In genomic region chr5:52993490-52994282, GRCm38 (mm10) we compare ENCODE assay signal across 19 mouse cellular contexts. TPM values are rescaled to one million over a fixed set of nuclear protein-coding genes. Genes with fewer than 3 reads are reported as not detected.
DNase-seq lines count a peak whose midpoint lies in the region; ATAC-seq and TF ChIP-seq lines count a peak whose summit lies in the region.
"Had no signal": no experiment of that assay in that cellular context is flagged by ENCODE, and none has a peak within 500 bp of the region (broad histone marks: within the 10 kb centered on the region; RNA-seq: fewer than 3 reads in every experiment).

No protein-coding gene starts in this region.

- H3K36me3 ChIP-seq in intestine, embryonic 16.5 days (ENCODE audit: control insufficient read depth, insufficient read depth, low read length), result no peaks in the 10 kb centered on the region
- H3K36me3 ChIP-seq in lung, embryonic 16.5 days (ENCODE audit: control insufficient read depth, insufficient read depth, low read length), result no peaks in the 10 kb centered on the region
- H3K36me3 ChIP-seq in small intestine, adult 2 months (ENCODE audit: control insufficient read depth, insufficient read depth, low read length), result no peaks in the 10 kb centered on the region
- H3K36me3 ChIP-seq: heart, embryonic 13.5 days; hindbrain, embryonic 13.5 days; limb, embryonic 13.5 days had no signal

- 0 out of 2 replicates have a peak, but pooled peaks cover 2% of the 10 kb centered on the region for H3K4me1 ChIP-seq in cerebellum, adult 2 months (ENCODE audit: control insufficient read depth, insufficient read depth, low read length)
- 0 out of 2 replicates have a peak, but pooled peaks cover 3% of the 10 kb centered on the region for H3K4me1 ChIP-seq in intestine, embryonic 16.5 days (ENCODE audit: control insufficient read depth, insufficient read depth, low read length)
- no peaks in the 10 kb centered on the region for H3K4me1 ChIP-seq in lung, embryonic 16.5 days (replicated peaks; ENCODE audit: control insufficient read depth, insufficient read depth, low read length)
- peaks cover 25% of the 10 kb centered on the region for H3K4me1 ChIP-seq in small intestine, adult 2 months (ENCODE audit: control insufficient read depth, insufficient read depth, insufficient read length, low read length)
- H3K4me1 ChIP-seq: limb, embryonic 13.5 days had no signal

- 85% methylated on average over 12 of the region's 12 CpGs for WGBS in cerebellum, adult 2 months
- 78% methylated on average over 12 of the region's 12 CpGs for WGBS in intestine, embryonic 16.5 days
- WGBS in lung, embryonic 16.5 days, result 51% methylated on average over 12 of the region's 12 CpGs
- WGBS in small intestine, adult 2 months, result 57% methylated on average over 12 of the region's 12 CpGs

- TF ChIP-seq POLR2A in cerebellum, adult 2 months (IDR thresholded peaks at IDR 0.05; ENCODE audit: borderline replicate concordance, insufficient read depth, low read length), result no peak
- no peak for TF ChIP-seq POLR2A in small intestine, adult 2 months (IDR thresholded peaks at IDR 0.05; ENCODE audit: low read depth, low read length)

- no peak for ATAC-seq in intestine, embryonic 16.5 days
- ATAC-seq in lung, embryonic 16.5 days (ENCODE audit: low read depth), result peak; percentile 56
- ATAC-seq: forebrain, postnatal 0 days; inflammation-experienced regulatory T-cells, adult 6 months; midbrain, embryonic 16.5 days had no signal

- H3K9ac ChIP-seq in intestine, embryonic 16.5 days (ENCODE audit: low read depth, low read length), result peak overlapping the region; percentile 38; the same call in 1 of the 2 replicates
- H3K9ac ChIP-seq in lung, embryonic 16.5 days (ENCODE audit: low read length), result no peak overlapping the region
- H3K9ac ChIP-seq: forebrain, postnatal 0 days; heart, embryonic 13.5 days; hindbrain, embryonic 13.5 days; limb, embryonic 13.5 days had no signal

- TF ChIP-seq CTCF in cerebellum, adult 2 months (IDR thresholded peaks at IDR 0.05; ENCODE audit: borderline replicate concordance, insufficient read depth, low read depth, low read length), result no peak
- TF ChIP-seq CTCF in small intestine, adult 2 months (IDR thresholded peaks at IDR 0.05; ENCODE audit: extremely low read depth, insufficient read length, insufficient replicate concordance, low read depth, low read length), result no peak

- no peak overlapping the region for H3K27ac ChIP-seq in cerebellum, adult 2 months (ENCODE audit: insufficient read depth, low read length)
- H3K27ac ChIP-seq in intestine, embryonic 16.5 days (ENCODE audit: low read length), result peak overlapping the region; percentile 85
- peak overlapping the region; percentile 36 for H3K27ac ChIP-seq in lung, embryonic 16.5 days (ENCODE audit: low read length)
- H3K27ac ChIP-seq in small intestine, adult 2 months (ENCODE audit: insufficient read depth, low read depth, low read length), result peak overlapping the region; percentile 32; the same call in 1 of the 2 replicates
- H3K27ac ChIP-seq: heart, embryonic 13.5 days; hindbrain, embryonic 13.5 days; limb, embryonic 13.5 days had no signal

- H3K4me3 ChIP-seq in cerebellum, adult 2 months (replicated peaks; ENCODE audit: insufficient read depth, low read depth, low read length), result no peak overlapping the region
- peak overlapping the region; percentile 21; the same call in 1 of the 2 replicates for H3K4me3 ChIP-seq in intestine, embryonic 16.5 days (ENCODE audit: low read length)
- no peak overlapping the region for H3K4me3 ChIP-seq in lung, embryonic 16.5 days (ENCODE audit: low read length)
- H3K4me3 ChIP-seq in small intestine, adult 2 months (ENCODE audit: low read depth, low read length), result no peak overlapping the region
- H3K4me3 ChIP-seq: heart, embryonic 13.5 days; hindbrain, embryonic 13.5 days; limb, embryonic 13.5 days had no signal

- no peaks in the 10 kb centered on the region for H3K9me3 ChIP-seq in intestine, embryonic 16.5 days (ENCODE audit: control insufficient read depth, low read length)
- H3K9me3 ChIP-seq in lung, embryonic 16.5 days (ENCODE audit: control insufficient read depth, low read length), result no peaks in the 10 kb centered on the region
- H3K9me3 ChIP-seq: heart, embryonic 13.5 days; hindbrain, embryonic 13.5 days; limb, embryonic 13.5 days had no signal

- H3K4me2 ChIP-seq in intestine, embryonic 16.5 days (ENCODE audit: low read depth, low read length), result 0 out of 2 replicates have a peak overlapping the region, but pooled peaks have one; percentile 11
- no peak overlapping the region for H3K4me2 ChIP-seq in lung, embryonic 16.5 days (ENCODE audit: low read depth, low read length)
- H3K4me2 ChIP-seq: heart, embryonic 13.5 days; hindbrain, embryonic 13.5 days; limb, embryonic 13.5 days had no signal

- DNase-seq in cerebellum, postnatal 14 days, result peak; percentile 34 to 55
- DNase-seq in cerebellum, adult 2 months, result no peak
- DNase-seq in gastrocnemius, postnatal 4 days (ENCODE audit: low spot score in 2 of 2), result no peak
- no peak for DNase-seq in right cerebral cortex, postnatal 25 days
- DNase-seq: B cell, adult 2 months; embryo, embryonic 11 days; forebrain, postnatal 0 days; kidney, postnatal 4 days; retina, postnatal 1 day; right cerebral cortex, postnatal 4 days; thymus, postnatal 36 days had no signal

- H3K27me3 ChIP-seq in cerebellum, adult 2 months (ENCODE audit: control insufficient read depth, insufficient read depth, low read length), result no peaks in the 10 kb centered on the region
- no peaks in the 10 kb centered on the region for H3K27me3 ChIP-seq in intestine, embryonic 16.5 days (replicated peaks; ENCODE audit: control insufficient read depth, insufficient read depth, low read length)
- H3K27me3 ChIP-seq in lung, embryonic 16.5 days (ENCODE audit: control insufficient read depth, insufficient read depth, low read depth, low read length), result no peaks in the 10 kb centered on the region
- H3K27me3 ChIP-seq in small intestine, adult 2 months (ENCODE audit: control insufficient read depth, insufficient read depth, low read length), result no peaks in the 10 kb centered on the region
- H3K27me3 ChIP-seq: heart, embryonic 13.5 days; hindbrain, embryonic 13.5 days; limb, embryonic 13.5 days had no signal

RNA-seq across cellular contexts. Expression of gene Slc34a2, which starts 44.2 kb away (rescaled TPM):
- 0.06 and 0.07 TPM in 2 replicates for polyA plus RNA-seq in cerebellum, adult 2 months (2012; rRNA removed)
- polyA plus RNA-seq in intestine, embryonic 16.5 days (2015; fragmentation: Nextera tagmentation; extraction: Ambion mirVana), result 29.5 and 51.3 TPM in 2 replicates
- 55.4 and 87.5 TPM in 2 replicates for polyA plus RNA-seq in lung, embryonic 16.5 days (2015; fragmentation: Nextera tagmentation; extraction: Ambion mirVana)
- polyA plus RNA-seq in small intestine, adult 2 months (2012; rRNA removed), result 4.3 and 447 TPM in 2 replicates
- total RNA-seq in gastrocnemius, postnatal 4 days (2021), result under 1 TPM in 1 of 2 experiments, not detected in 1; 0.37 TPM
- polyA plus RNA-seq: forebrain, postnatal 0 days; heart, embryonic 13.5 days; hindbrain, embryonic 13.5 days; inflammation-experienced regulatory T-cells, adult 6 months; limb, embryonic 13.5 days had no signal

Comparison
In these comparisons a context has a peak if more than half of its experiments do, and no peak if none do; other contexts are left out.
1. DNase-seq: peak in cerebellum, postnatal 14 days (2 of 2); none in cerebellum, adult 2 months (0 of 2), gastrocnemius, postnatal 4 days (0 of 2) and right cerebral cortex, postnatal 25 days (single experiment).